Comparison of ENCODE assay signal across 8 mouse cellular contexts in genomic region chr14:26639961-26640360, GRCm38 (mm10). TPM values are rescaled to one million over a fixed set of nuclear protein-coding genes. Genes with fewer than 3 reads are reported as not detected.
DNase-seq lines count a peak whose midpoint lies in the region; ATAC-seq and TF ChIP-seq lines count a peak whose summit lies in the region.

No protein-coding gene starts in this region.

- DNase-seq in neural tube, embryonic 11.5 days (ENCODE audit: low spot score), result no peak
- DNase-seq in neural tube, embryonic 10.5 days (ENCODE audit: extremely low spot score, low spot score), result no peak
- DNase-seq in cerebellum, adult 9-10 months, result peak; percentile 47
- peak; percentile 31 for DNase-seq in lung, embryonic 14.5 days
- DNase-seq in adrenal gland, postnatal 36 days, result no peak
- no peak for DNase-seq in gastrocnemius, postnatal 14 days
- no peak for DNase-seq in testis, postnatal 10 days (ENCODE audit: low spot score)

- intact Hi-C loops in gastrocnemius, postnatal 14 days (cut with DNase I; ENCODE audit: low total_unique reads), result no loop called here

- H3K9ac ChIP-seq in neural tube, embryonic 11.5 days (ENCODE audit: low read length), result no peak overlapping the region
- peak overlapping the region; percentile 38; the same call in 1 of the 2 replicates for H3K9ac ChIP-seq in hindbrain, embryonic 16.5 days (ENCODE audit: low read depth, low read length)
- H3K9ac ChIP-seq in lung, embryonic 14.5 days, result peak overlapping the region; percentile 97

- peaks cover 6% of the 10 kb centered on the region; the same call in 1 of the 2 replicates for H3K4me1 ChIP-seq in neural tube, embryonic 11.5 days (ENCODE audit: control insufficient read depth, insufficient read depth, low read length)
- peaks cover 17% of the 10 kb centered on the region for H3K4me1 ChIP-seq in hindbrain, embryonic 16.5 days (ENCODE audit: control insufficient read depth, insufficient read depth, low read depth, low read length)
- H3K4me1 ChIP-seq in lung, embryonic 14.5 days (ENCODE audit: insufficient read depth), result 0 out of 2 replicates have a peak, but pooled peaks cover 3% of the 10 kb centered on the region

- no peak overlapping the region for H3K27ac ChIP-seq in neural tube, embryonic 11.5 days (ENCODE audit: low read depth, low read length)
- H3K27ac ChIP-seq in hindbrain, embryonic 16.5 days (ENCODE audit: low read depth, low read length), result no peak overlapping the region
- no peak overlapping the region for H3K27ac ChIP-seq in lung, embryonic 14.5 days (ENCODE audit: low read depth)

- H3K9me3 ChIP-seq in neural tube, embryonic 11.5 days (ENCODE audit: control insufficient read depth, low read length), result no peaks in the 10 kb centered on the region
- H3K9me3 ChIP-seq in hindbrain, embryonic 16.5 days (ENCODE audit: control insufficient read depth, low read length), result no peaks in the 10 kb centered on the region
- H3K9me3 ChIP-seq in lung, embryonic 14.5 days (ENCODE audit: low read depth, low read length), result no peaks in the 10 kb centered on the region

- no peaks in the 10 kb centered on the region for H3K36me3 ChIP-seq in neural tube, embryonic 11.5 days (ENCODE audit: control insufficient read depth, insufficient read depth, low read length)
- H3K36me3 ChIP-seq in hindbrain, embryonic 16.5 days (ENCODE audit: control insufficient read depth, insufficient read depth, low read length), result no peaks in the 10 kb centered on the region
- H3K36me3 ChIP-seq in lung, embryonic 14.5 days (ENCODE audit: insufficient read depth), result 0 out of 2 replicates have a peak, but pooled peaks cover 3% of the 10 kb centered on the region

- H3K4me3 ChIP-seq in neural tube, embryonic 11.5 days (ENCODE audit: low read depth, low read length), result peak overlapping the region; percentile 73
- peak overlapping the region; percentile 90 for H3K4me3 ChIP-seq in hindbrain, embryonic 16.5 days (ENCODE audit: low read length)
- peak overlapping the region; percentile 88 for H3K4me3 ChIP-seq in lung, embryonic 14.5 days (ENCODE audit: low read depth, low read length)

- 58% methylated on average over 2 of the region's 2 CpGs for WGBS in neural tube, embryonic 11.5 days
- 51% methylated on average over 2 of the region's 2 CpGs for WGBS in hindbrain, embryonic 16.5 days
- 20% methylated on average over 2 of the region's 2 CpGs for WGBS in lung, embryonic 14.5 days

- no peaks in the 10 kb centered on the region for H3K27me3 ChIP-seq in neural tube, embryonic 11.5 days (ENCODE audit: control insufficient read depth, insufficient read depth, low read length)
- no peaks in the 10 kb centered on the region for H3K27me3 ChIP-seq in hindbrain, embryonic 16.5 days (replicated peaks; ENCODE audit: control insufficient read depth, insufficient read depth, low read length)
- no peaks in the 10 kb centered on the region for H3K27me3 ChIP-seq in lung, embryonic 14.5 days (ENCODE audit: insufficient read depth, low read length)

- no peak for ATAC-seq in neural tube, embryonic 11.5 days (ENCODE audit: insufficient read depth, low FRiP score, low TSS enrichment)
- no peak for ATAC-seq in hindbrain, embryonic 16.5 days
- ATAC-seq in lung, embryonic 14.5 days (ENCODE audit: insufficient read depth), result no peak

- H3K4me2 ChIP-seq in neural tube, embryonic 11.5 days (ENCODE audit: low read depth), result peak overlapping the region; percentile 52
- peak overlapping the region; percentile 62 for H3K4me2 ChIP-seq in hindbrain, embryonic 16.5 days (ENCODE audit: low read length)
- peak overlapping the region; percentile 89 for H3K4me2 ChIP-seq in lung, embryonic 14.5 days

- TF ChIP-seq CTCF in lung, embryonic 14.5 days (IDR thresholded peaks at IDR 0.05; ENCODE audit: low read depth), result peak; percentile 41

RNA-seq across cellular contexts. Expression of gene Arf4, which starts 2.1 kb away (rescaled TPM):
- 629 and 640 TPM in 2 replicates for polyA plus RNA-seq in neural tube, embryonic 11.5 days (2014; fragmentation: Nextera tagmentation; extraction: Ambion mirVana)
- 507 and 523 TPM in 2 replicates for polyA plus RNA-seq in hindbrain, embryonic 16.5 days (2015; fragmentation: Nextera tagmentation; extraction: Ambion mirVana)
- 586 and 611 TPM in 2 replicates for polyA plus RNA-seq in lung, embryonic 14.5 days (2014; fragmentation: Nextera tagmentation; extraction: Ambion mirVana)
- total RNA-seq in adrenal gland, postnatal 36 days (2021), result 100 to 1,000 TPM; 196 to 225 TPM
- 10 to 100 TPM; 53.4 to 71.0 TPM for total RNA-seq in gastrocnemius, postnatal 14 days (2021)

RNA-seq across cellular contexts. Expression of gene Pde12, which starts 29.7 kb away (rescaled TPM):
- 13.3 and 14.9 TPM in 2 replicates for polyA plus RNA-seq in neural tube, embryonic 11.5 days (2014; fragmentation: Nextera tagmentation; extraction: Ambion mirVana)
- polyA plus RNA-seq in hindbrain, embryonic 16.5 days (2015; fragmentation: Nextera tagmentation; extraction: Ambion mirVana), result 9.9 and 11.1 TPM in 2 replicates
- 10.6 and 11.5 TPM in 2 replicates for polyA plus RNA-seq in lung, embryonic 14.5 days (2014; fragmentation: Nextera tagmentation; extraction: Ambion mirVana)
- total RNA-seq in adrenal gland, postnatal 36 days (2021), result 10 to 100 TPM; 10.6 to 12.5 TPM
- 1 to 10 TPM; 2.8 to 3.8 TPM for total RNA-seq in gastrocnemius, postnatal 14 days (2021)

RNA-seq across cellular contexts. Expression of gene Dnah12, which starts 53.1 kb away (rescaled TPM):
- 0.01 TPM in 2 replicates for polyA plus RNA-seq in neural tube, embryonic 11.5 days (2014; fragmentation: Nextera tagmentation; extraction: Ambion mirVana)
- polyA plus RNA-seq in hindbrain, embryonic 16.5 days (2015; fragmentation: Nextera tagmentation; extraction: Ambion mirVana), result 0.06 and 0.10 TPM in 2 replicates
- polyA plus RNA-seq in lung, embryonic 14.5 days (2014; fragmentation: Nextera tagmentation; extraction: Ambion mirVana), result 0.11 and 0.15 TPM in 2 replicates
- under 1 TPM in 1 of 2 experiments, not detected in 1; 0.03 TPM for total RNA-seq in adrenal gland, postnatal 36 days (2021)
- total RNA-seq in gastrocnemius, postnatal 14 days (2021), result not detected

Comparison
In these comparisons a context has a peak if more than half of its experiments do, and no peak if none do; other contexts are left out.
1. DNase-seq: peak in cerebellum, adult 9-10 months (single experiment) and lung, embryonic 14.5 days (single experiment); none in neural tube, embryonic 11.5 days (single experiment), neural tube, embryonic 10.5 days (single experiment), adrenal gland, postnatal 36 days (0 of 2), gastrocnemius, postnatal 14 days (single experiment) and testis, postnatal 10 days (single experiment).
2. Peak in every context shown above with its lines, with median percentiles within 50 percentile points of each other: H3K4me2 ChIP-seq and H3K4me3 ChIP-seq.